Mouse (Mus musculus) cortical plate, adult 2 months (tissue): ENCODE data around the gene Lgr6. TPM values are rescaled to one million over a fixed set of nuclear protein-coding genes. Genes with fewer than 3 reads are reported as not detected.
"Not testable (repeated sequence)": the region's sequence is repeated elsewhere in the genome, so short reads cannot be mapped to it uniquely, and the experiment has no call there.

Experiments
- H3K27ac ChIP-seq: fragments of 200-500 bp; 2 replicates; pipeline ENCODE4 v1.5.1; 2012; ENCODE audit warnings: low read length, control low read depth, inconsistent platforms; ENCODE audit not compliant: insufficient read depth
- H3K4me1 ChIP-seq: fragments of 200-500 bp; 2 replicates; pipeline ENCODE4 v1.6.1; 2011; ENCODE audit warnings: low read length; ENCODE audit not compliant: control insufficient read depth, insufficient read depth
- H3K4me3 ChIP-seq: fragments of 200-500 bp; 2 replicates; pipeline ENCODE4 v1.5.1; 2011; ENCODE audit warnings: mild to moderate bottlenecking, low read length, control low read depth; ENCODE audit not compliant: insufficient read depth
- CTCF ChIP-seq: fragments of 200-500 bp; IDR thresholded peaks from 2 replicates; pipeline ENCODE4 v1.5.1; 2011; ENCODE audit warnings: mild to moderate bottlenecking, control low read depth, low read length; ENCODE audit not compliant: insufficient read depth; ENCODE audit errors: extremely low read depth
- POLR2A ChIP-seq: fragments of 200-500 bp; IDR thresholded peaks from 2 replicates; pipeline ENCODE4 v1.6.1; 2011; ENCODE audit warnings: mild to moderate bottlenecking, low read length, control low read depth; ENCODE audit not compliant: insufficient read depth; ENCODE audit errors: extremely low read depth
- polyA plus RNA-seq: library from polyadenylated mRNA; depleted of rRNA; stranded (reverse); fragments of >200 nt; gene quantifications from 2 replicates; pipeline ENCODE4 v1.2.3, GENCODE M21; 2012

Gene Lgr6
- polyA plus RNA-seq, 1 experiment = 1.5 TPM

DNA sequence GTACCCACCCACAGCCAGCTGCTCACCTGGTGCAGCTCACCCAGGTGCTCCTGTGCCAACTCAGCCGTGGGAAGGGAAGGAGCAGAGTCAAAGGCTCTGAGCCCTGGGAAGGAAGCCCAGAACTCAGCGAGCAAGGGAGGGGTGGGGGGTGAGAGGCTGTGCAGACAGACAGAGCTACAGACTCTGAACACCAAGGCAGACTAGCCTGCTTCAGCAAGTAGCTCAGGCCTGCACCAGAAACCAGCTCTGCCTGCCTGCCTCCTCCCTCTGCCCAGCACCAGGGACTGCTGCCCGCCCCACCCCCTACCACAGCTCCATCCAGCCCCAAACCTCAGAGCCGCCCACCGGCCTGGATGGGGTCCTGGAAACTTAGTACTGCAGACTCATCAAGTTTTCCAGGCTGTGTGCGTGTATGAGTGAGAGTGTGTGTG, 22.9 kb upstream of the Lgr6 start:
- Histone ChIP-seq H3K4me3 (no peak overlapping the region), H3K27ac (no peak overlapping the region), H3K4me1 (peaks cover 5% of the 10 kb centered on the region)
- TF ChIP-seq CTCF (no peak), POLR2A (no peak)

DNA sequence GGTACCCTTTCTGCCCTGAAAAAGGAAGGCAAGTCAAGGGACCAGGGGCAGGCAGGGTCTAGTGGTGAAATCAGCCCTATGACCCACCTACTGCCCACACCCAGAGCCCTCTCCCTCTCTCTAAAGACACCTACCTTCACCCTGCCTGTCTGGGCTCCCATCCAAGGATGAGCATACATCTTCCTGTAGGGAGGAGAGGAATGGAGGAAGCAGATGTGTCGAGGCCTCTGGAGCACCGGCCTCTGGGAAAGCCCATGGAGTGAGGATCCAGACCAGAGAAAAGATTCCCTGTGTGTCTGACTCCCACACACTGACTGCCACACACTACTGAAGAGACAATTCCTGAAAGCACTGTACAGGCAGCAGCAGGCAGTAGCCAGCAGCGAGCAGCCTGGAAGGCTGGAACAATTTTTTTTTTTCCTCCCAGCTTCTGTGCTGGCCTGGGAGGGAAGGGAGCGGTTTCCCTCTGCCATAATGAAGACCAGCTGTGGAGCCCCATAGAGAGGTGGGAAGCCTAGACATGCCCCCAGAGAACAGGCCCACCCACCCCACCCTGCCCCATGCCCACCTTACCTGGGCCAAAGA, 21.5 kb upstream of the Lgr6 start:
- H3K4me3 ChIP-seq = no peak overlapping the region
- no peak for TF ChIP-seq CTCF
- TF ChIP-seq POLR2A = no peak
- no peak overlapping the region for H3K27ac ChIP-seq
- H3K4me1 ChIP-seq = peaks cover 5% of the 10 kb centered on the region

DNA sequence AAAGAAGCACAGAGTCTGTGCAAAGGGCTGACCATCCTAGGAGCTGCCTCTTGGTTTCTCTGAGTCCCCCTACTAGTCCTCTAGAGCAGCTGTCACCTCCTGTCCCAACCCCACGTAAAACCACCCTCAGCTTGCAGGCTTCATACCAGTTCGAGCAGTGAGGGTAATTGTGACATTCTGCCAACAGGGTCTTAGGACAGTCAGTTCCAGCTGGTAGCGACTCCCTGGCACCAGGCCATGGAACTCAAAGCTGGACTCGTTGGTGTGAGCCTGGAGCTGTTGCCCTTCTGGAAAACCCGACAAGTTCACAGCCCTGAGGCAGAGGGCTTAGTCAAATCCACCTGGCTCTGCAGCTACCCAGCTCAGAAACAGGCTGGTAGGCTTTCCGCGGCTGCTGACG, 20.9 kb upstream of the Lgr6 start:
- Histone ChIP-seq H3K27ac (no peak overlapping the region), H3K4me1 (peaks cover 5% of the 10 kb centered on the region), H3K4me3 (no peak overlapping the region)
- no peak for TF ChIP-seq POLR2A

DNA sequence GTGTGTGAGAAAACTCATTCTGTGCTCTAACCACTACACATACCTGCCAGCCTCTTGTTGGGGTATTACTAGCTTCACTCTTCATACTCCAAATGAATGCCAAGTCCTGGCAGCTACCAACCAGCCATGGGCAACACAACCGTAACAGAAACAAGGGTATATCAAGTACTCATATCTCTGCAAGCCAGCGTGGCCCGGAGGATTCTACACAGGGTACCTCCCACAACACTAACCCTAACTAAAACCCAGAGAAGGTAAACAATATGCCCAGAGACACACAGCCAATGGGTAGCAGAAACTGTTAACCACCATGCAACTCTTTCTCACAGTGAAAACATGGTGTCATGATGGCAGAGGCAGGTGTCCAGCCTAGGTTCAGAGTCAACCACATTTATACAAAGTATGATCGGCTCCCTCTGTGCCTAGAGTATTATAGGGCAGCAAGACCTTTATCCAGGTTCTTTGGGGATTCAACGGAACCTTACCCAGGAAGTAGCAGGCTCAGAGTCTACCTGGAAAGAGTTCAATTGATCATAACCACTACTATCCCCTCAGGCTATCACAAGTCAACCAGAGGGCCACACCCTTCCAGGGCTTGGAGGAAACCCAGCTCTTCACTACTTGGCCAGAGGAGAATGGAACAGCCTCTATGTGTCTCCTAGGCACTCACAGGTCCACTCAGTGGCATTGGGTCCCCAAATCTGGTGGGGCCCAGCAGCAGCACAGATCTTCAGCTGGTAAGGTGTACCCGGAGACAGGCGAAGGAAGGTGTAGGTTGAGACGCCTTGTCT, 19.7 kb upstream of the Lgr6 start:
- H3K4me3 ChIP-seq = no peak overlapping the region
- H3K4me1 ChIP-seq = peaks cover 5% of the 10 kb centered on the region
- TF ChIP-seq CTCF (no peak), POLR2A (no peak)
- H3K27ac ChIP-seq = no peak overlapping the region

DNA sequence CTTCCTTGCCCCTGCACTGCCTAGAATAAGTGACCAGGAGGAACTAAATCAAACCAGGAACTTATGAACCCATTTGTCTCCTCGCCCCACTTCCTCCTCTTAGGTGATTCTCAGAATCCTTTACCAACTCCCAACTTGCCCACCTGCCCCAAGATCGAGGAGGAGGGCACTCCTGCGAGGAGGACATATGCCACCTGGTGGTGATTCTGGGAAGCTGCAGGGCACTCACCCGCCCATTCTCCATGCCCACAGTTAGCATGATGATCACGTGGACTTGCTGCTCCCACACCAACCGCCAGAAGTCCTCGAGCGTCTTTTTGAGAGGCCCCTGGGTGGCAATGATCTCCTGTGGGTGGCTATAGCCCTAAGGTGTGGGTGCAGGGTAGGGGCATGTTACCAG, 7.6 kb upstream of the Lgr6 start:
- TF ChIP-seq POLR2A (no peak), CTCF (peak; percentile 80)
- H3K4me1 ChIP-seq = no peaks in the 10 kb centered on the region
- no peak overlapping the region for H3K27ac ChIP-seq
- no peak overlapping the region for H3K4me3 ChIP-seq

DNA sequence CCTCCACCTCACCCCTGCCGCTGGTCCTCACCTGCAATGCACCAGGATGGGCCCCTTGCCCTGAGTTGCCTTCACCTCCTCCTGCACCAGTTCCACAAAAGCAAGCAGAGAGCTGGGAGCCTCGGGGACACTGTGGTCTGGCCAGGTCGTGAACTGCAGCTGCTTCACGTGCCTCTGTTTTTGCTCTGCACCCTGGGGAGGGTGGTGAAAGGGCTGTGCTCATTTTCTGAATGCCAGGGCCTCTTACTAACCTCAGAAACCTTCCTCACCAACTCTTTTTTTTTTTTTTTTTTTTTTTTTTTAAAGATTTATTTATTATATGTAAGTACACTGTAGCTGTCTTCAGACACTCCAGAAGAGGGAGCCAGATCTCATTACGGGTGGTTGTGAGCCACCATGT, 6.2 kb upstream of the Lgr6 start:
- H3K4me1 ChIP-seq, H3K4me3 ChIP-seq, H3K27ac ChIP-seq: not testable (repeated sequence)

DNA sequence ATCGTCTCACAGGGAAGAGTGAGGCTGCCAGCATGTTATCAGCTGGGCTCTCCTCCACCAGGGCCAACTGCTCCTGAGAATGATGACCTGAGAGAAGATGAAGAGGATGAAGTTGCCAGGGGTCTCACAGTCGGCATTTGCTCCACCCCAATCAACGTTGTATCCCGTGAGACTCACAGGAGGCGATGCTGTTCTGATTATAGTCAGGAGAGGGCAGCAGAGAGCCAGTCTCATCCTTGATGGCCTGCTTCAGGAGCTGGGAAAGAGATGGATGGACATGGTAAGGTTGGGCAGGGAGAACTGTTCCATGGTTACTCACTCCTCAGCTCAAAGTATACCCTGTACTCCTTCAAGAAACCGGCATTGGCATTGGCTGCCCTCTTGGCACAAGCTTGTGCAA, 5.0 kb upstream of the Lgr6 start:
- TF ChIP-seq POLR2A (no peak), CTCF (peak; percentile 98)
- no peak overlapping the region for H3K4me3 ChIP-seq
- H3K27ac ChIP-seq = no peak overlapping the region
- H3K4me1 ChIP-seq = no peaks in the 10 kb centered on the region

DNA sequence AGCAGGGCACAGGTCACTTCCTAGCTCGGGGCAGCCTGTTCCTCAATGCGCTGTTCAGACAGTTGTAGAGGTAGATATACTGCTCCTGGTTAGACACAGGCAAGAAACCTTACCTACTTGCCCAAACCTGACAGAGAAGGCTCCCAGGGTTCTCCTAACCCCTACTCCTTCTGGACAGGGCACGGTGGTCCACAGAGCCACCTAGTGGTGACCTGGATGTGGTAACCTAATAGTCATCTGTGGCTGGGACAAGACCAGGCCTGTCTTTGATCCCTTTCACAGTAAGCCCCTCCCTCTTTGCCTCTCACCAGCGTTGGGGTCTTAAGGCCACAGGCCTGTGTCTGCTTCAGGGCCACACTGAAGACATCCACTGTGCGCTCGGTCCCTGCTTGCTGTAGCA, 3.5 kb upstream of the Lgr6 start:
- peak; percentile 47; the same call in 1 of the 2 replicates for TF ChIP-seq CTCF
- no peak for TF ChIP-seq POLR2A
- H3K4me3 ChIP-seq = no peak overlapping the region
- no peak overlapping the region for H3K27ac ChIP-seq

DNA sequence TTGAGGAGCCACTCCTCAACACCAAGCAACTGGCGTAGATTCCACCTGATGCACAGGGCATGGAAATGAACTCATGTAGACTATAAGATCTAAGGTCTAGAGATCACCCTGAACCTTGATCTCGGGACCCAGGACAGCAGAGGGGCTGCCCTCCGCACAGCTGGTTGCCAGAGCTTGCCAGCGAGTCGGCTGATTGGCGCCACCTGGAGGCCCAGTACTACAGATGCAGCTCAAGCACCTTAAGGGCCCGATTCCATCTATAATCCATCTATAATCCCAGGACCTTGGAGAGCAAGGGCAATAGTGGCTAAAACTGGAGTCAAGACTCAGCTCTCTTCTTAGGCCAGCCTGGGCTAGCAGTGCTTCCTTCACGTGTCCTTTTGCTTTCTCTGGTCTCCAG, 875 bp upstream of the Lgr6 start:
- TF ChIP-seq CTCF (peak; percentile 78), POLR2A (no peak)
- no peaks in the 10 kb centered on the region for H3K4me1 ChIP-seq

More for the DNA sequence above, 3.5 kb upstream of the Lgr6 start:
- no peaks in the 10 kb centered on the region for H3K4me1 ChIP-seq

DNA sequence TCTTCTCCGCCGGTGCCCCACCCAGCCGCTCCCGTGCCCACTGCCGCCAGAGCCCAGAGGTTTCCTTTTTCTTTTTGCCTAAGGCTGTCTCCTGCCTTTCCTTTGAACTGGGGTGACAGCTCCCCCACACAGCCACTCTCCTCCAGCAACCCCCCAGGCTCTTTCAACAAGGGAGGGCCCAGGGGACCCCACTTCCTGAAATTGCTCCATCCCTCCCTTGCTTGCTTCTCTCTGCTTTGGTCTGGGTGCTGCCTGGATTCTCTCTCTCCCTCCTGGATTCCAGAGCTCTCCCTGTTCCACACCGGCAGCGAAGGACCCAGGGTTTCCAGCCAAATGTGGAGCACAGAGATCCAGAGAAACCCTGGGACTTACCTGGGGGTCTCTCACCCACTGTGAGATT, 4.7 kb downstream of the Lgr6 start:
- Histone ChIP-seq H3K4me3 (no peak overlapping the region), H3K27ac (no peak overlapping the region), H3K4me1 (no peaks in the 10 kb centered on the region)
- TF ChIP-seq POLR2A = no peak
- no peak for TF ChIP-seq CTCF

More for the DNA sequence above, 875 bp upstream of the Lgr6 start:
- H3K4me3 ChIP-seq = no peak overlapping the region
- H3K27ac ChIP-seq = no peak overlapping the region
